Mouse (Mus musculus) C2C12 (cell line): ENCODE results near the gene Slc4a3.

Source experiments
- CTCF ChIP-seq: IDR thresholded peaks from one replicate; pipeline ENCODE4 v1.5.1; 2011; ENCODE audit not compliant: control insufficient read depth, insufficient read depth, insufficient read length
- MYOD1 ChIP-seq: IDR thresholded peaks from one replicate; pipeline ENCODE4 v1.6.1; 2011; ENCODE audit warnings: low read depth; ENCODE audit not compliant: control insufficient read depth, insufficient read length
- USF1 ChIP-seq: IDR thresholded peaks from one replicate; pipeline ENCODE4 v1.6.1; 2011; ENCODE audit warnings: low read depth, mild to moderate bottlenecking, control low read depth, moderate library complexity

GRCm38 (mm10) chr1:75587738-75588719 is 42.0 kb downstream of the Slc4a3 start:
- no peak for TF ChIP-seq CTCF
- TF ChIP-seq MYOD1 = no peak
- TF ChIP-seq USF1 = no peak
